Mouse (Mus musculus) left cerebral cortex, adult 2 months (tissue): ENCODE results near the gene Dhx8. TPM values are rescaled to one million over a fixed set of nuclear protein-coding genes. Genes with fewer than 3 reads are reported as not detected.
A peak's percentile ranks its signal among the peaks of the same experiment; 100 is the strongest.

Source experiments
- DNase-seq, 2 experiments: peaks; one replicate each; pipeline ENCODE4 v3.0.0; 2021 to 2022; ENCODE audit warnings: low spot score in 2 of 2, mixed read lengths in 1 of 2; ENCODE audit errors: extremely low spot score in 1 of 2
- H3K27ac ChIP-seq: fragments of 200-600 bp; 2 replicates; pipeline ENCODE4 v1.8.1; 2022
- H3K4me3 ChIP-seq: fragments of 200-600 bp; 2 replicates; pipeline ENCODE4 v1.8.1; 2022
- CTCF ChIP-seq: fragments of 200-600 bp; IDR thresholded peaks from 2 replicates; pipeline ENCODE4 v1.8.1; 2022; ENCODE audit warnings: antibody characterized with exemption, mild to moderate bottlenecking, moderate library complexity
- intact Hi-C: fragments of 180-260 bp; cut with DNase I; formaldehyde crosslinking; loops from one replicate; pipeline ENCODE4 v1.15.1; 2025
- total RNA-seq, 2 experiments: library from RNA; stranded (reverse); gene quantifications; 2 replicates each; pipeline ENCODE4 v1.2.3; 2021

Dhx8 gene
- total RNA-seq, 2 experiments from 2014 or later, result 36.8 to 39.3 TPM

DNA sequence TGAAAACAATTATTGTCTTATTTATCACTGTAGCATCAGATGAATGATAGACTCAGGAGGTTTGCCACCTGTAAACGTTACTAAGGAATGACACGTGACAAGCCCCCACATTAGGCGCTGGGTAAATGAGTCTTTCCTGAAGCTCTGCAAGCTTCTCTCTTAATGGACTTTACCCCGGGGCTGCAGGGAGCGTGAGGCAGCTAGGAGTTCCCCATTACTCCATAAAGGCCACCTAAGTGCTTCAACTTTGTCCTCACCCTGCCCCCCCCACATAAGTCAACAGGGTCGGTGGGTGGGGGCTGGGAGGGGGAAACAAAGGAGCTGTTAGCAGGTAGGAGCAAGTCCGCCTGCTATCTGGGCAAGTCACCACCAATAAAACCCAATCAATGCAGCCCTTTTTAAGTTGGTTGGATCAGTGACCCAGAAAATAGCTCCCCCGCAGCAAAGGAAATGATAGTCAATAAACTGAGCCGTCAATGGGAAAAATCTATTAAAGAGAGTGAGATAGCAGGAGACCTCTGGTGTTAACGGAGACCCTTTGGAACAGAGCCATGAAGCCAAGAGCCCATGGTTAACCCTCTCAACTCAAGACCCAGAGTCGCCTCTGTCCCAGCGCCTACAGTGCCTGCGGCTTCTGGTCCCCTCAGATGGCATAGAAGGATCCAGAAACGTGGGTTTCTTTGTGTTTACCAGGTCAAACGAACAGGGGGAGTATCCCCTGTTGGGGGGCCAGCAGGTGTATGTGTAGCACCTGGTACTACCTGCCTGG lies 76.5 kb downstream of the Dhx8 start:
- no peak overlapping the region for H3K27ac ChIP-seq
- no peak for DNase-seq
- intact Hi-C loops, result no loop called here
- H3K4me3 ChIP-seq, result no peak overlapping the region
- no peak for TF ChIP-seq CTCF

DNA sequence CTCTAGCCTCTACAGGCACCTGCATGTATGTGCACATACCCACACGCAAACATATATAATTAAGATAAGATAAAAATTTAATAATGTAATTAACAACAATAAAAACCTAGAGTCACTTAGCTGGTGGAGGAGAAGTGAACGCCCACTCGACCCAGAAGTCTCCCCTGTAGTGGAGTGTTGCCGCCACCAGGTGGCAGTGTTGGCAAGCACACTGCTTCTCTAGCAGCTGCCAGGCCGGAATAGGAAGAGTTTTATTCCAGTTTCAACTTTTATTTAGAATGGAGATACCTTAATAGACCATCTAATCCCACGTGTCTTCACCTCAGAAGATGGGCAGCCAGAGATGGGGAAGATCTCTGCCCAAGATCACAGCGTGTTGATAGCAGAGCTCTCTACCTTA lies 80.5 kb downstream of the Dhx8 start:
- intact Hi-C loops, result loop anchor here (1.0 to 2.0 kb wide), 4 partner anchors 50 to 156 kb away; no protein-coding TSS in a partner anchor
- peak; percentile 100 for TF ChIP-seq CTCF
- DNase-seq, result peak; percentile 84 to 89
- Histone ChIP-seq H3K4me3 (no peak overlapping the region), H3K27ac (no peak overlapping the region)

DNA sequence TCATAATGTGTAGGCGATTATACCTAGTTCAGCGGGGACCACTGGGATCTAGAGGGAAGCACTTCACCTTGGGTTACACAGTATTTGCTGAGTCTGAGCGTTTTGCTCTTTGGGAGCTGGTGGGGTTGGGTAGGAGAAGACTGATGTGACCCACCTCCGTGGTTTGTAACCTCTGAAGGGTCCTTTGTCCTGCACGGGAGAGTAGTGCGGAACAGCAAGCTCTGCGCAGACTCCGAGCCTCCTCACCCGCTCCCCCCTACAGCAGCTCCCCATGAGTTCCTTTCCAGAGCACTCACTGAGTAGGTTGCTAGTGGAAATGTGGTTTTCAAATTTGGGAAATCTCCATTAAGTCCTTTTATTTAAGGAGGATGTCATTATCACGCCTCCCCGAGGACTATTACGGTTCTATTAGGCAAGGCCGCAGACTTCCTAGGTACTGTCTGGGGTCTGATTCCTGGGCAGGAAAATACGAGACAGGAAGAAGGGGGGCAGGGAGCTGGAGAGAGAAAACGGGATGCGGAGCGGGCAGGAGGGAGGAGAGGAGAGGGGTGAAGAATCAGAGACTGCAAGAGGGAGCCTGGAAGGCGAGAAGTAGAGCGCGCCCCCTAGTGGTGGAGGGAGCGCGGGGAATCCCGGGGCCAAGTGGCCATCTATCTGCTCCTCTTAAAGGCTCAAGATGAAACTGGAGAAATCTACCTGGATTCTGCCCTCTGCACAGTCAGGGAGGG lies 81.8 kb downstream of the Dhx8 start:
- H3K27ac ChIP-seq, result no peak overlapping the region
- H3K4me3 ChIP-seq, result 0 out of 2 replicates have a peak overlapping the region, but pooled peaks have one; percentile 30
- intact Hi-C loops, result no loop called here
- DNase-seq, result peak; percentile 75 to 78
- TF ChIP-seq CTCF, result peak; percentile 94

DNA sequence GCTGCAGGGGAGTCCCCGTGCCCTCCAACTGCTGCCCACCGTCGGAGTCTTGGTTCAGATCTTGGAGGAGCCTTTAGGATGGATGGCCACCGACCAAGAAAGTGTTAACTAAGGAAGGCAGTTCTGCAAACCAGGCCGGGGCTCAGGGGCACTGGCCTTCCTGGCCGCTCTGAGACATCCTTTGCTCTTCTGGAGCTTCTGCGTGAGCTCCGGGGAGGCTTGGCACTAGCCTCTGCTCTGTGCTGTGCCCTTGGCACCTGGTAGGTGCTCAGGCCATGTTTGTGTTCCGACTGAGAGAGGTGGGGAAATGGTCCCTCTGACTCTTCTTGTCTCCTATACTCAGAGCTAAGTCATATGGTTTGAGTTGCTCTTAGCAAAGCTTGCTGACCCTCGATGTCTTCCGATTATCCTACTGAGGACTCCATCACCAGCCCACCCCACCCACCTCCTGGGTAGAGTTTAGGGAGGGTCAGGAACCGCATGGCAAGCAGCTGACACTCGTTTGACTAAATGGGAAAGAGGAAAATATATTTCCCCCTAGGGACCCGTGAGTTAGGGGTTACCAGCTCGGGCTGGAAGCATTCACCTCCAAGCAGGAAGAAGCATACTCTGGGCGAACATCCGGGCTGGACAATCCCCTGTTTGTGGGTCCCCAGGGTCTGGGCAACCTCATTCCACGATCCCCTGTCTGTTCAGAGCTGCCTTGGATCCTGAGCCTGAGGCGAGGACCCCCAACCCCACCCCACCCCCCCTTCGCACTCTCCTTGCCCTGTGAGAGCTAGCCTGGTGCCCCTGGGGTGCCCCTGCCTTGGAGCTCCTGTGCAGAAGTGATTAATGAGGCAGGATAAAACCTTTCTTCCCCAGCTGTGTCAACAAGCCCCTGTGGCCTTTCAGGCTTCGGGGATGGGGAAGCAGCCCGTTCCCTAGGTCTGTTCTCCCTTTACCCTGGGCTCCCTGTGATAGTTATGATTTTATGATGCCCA lies 82.7 kb downstream of the Dhx8 start:
- DNase-seq, result no peak
- no peak overlapping the region for H3K27ac ChIP-seq
- H3K4me3 ChIP-seq, result no peak overlapping the region
- no peak for TF ChIP-seq CTCF
- intact Hi-C loops, result no loop called here

Other genes starting within 250 kb of the Dhx8 start
- under 1 TPM; 0.61 to 0.70 TPM for gene Brca1, start 181.0 kb upstream of the Dhx8 start, total RNA-seq
- gene Nbr1, start 180.8 kb upstream of the Dhx8 start, total RNA-seq, result 100 to 1,000 TPM; 136 to 137 TPM
- 1 to 10 TPM; 1.3 to 1.9 TPM for gene Tmem106a, start 150.7 kb upstream of the Dhx8 start, total RNA-seq
- gene Gm11634, start 133.7 kb upstream of the Dhx8 start, total RNA-seq, result not detected
- gene Rdm1, start 105.7 kb upstream of the Dhx8 start, total RNA-seq, result 1 to 10 TPM; 7.8 to 9.5 TPM
- gene Arl4d, start 67.4 kb upstream of the Dhx8 start, total RNA-seq, result 10 to 100 TPM; 33.5 to 50.4 TPM
- 10 to 100 TPM; 14.1 to 18.6 TPM for gene Etv4, start 52.5 kb downstream of the Dhx8 start, total RNA-seq
- under 1 TPM; 0.50 to 0.91 TPM for gene Meox1, start 161.5 kb downstream of the Dhx8 start, total RNA-seq
- not detected for gene Sost, start 234.1 kb downstream of the Dhx8 start, total RNA-seq